Mouse (Mus musculus) lung, embryonic 15.5 days (tissue): Measurements from ENCODE around the gene Krtap5-4. TPM values are rescaled to one million over a fixed set of nuclear protein-coding genes. Genes with fewer than 3 reads are reported as not detected.
"Not testable (repeated sequence)": the region's sequence is repeated elsewhere in the genome, so short reads cannot be mapped to it uniquely, and the experiment has no call there.

Experiments
- ATAC-seq: fragments of 200-750 bp; cut with Nextera tagmentation; 2 replicates; pipeline ENCODE4 v1.8.0; 2017; ENCODE audit warnings: moderate number of reproducible peaks, borderline replicate concordance; ENCODE audit not compliant: low FRiP score, low TSS enrichment; ENCODE audit errors: extremely low read depth
- H3K27ac ChIP-seq: fragments of 300-500 bp; sonication (generic); 2 replicates; pipeline ENCODE4 v1.5.1; 2015; ENCODE audit warnings: moderate library complexity, mild to moderate bottlenecking, inconsistent platforms
- H3K27me3 ChIP-seq: fragments of 300-500 bp; sonication (generic); 2 replicates; pipeline ENCODE4 v1.6.1; 2015; ENCODE audit warnings: inconsistent platforms
- H3K36me3 ChIP-seq: fragments of 300-500 bp; sonication (generic); 2 replicates; pipeline ENCODE4 v1.6.1; 2015; ENCODE audit warnings: inconsistent platforms
- H3K4me1 ChIP-seq: fragments of 300-500 bp; sonication (generic); 2 replicates; pipeline ENCODE4 v1.6.1; 2015; ENCODE audit warnings: inconsistent platforms
- H3K4me2 ChIP-seq: fragments of 300-500 bp; sonication (generic); 2 replicates; pipeline ENCODE4 v1.6.1; 2015; ENCODE audit warnings: inconsistent platforms, mild to moderate bottlenecking, moderate library complexity
- H3K4me3 ChIP-seq: fragments of 300-500 bp; sonication (generic); 2 replicates; pipeline ENCODE4 v1.5.1; 2015; ENCODE audit warnings: mild to moderate bottlenecking, inconsistent platforms
- H3K9ac ChIP-seq: fragments of 300-500 bp; sonication (generic); 2 replicates; pipeline ENCODE4 v1.6.1; 2015; ENCODE audit warnings: inconsistent platforms
- H3K9me3 ChIP-seq: fragments of 300-500 bp; sonication (generic); 2 replicates; pipeline ENCODE4 v1.6.1; 2016; ENCODE audit warnings: inconsistent platforms
- WGBS: fragments of 180-500 bp; shearing (Covaris S2); methylation state at CpG from one replicate; pipeline ENCODE4 v1.1.7; 2015; 5-methylcytosine and 5-hydroxymethylcytosine counted together
- polyA plus RNA-seq: library from polyadenylated mRNA; unstranded; fragments of >200 nt; fragmentation: Nextera tagmentation; extraction: Ambion mirVana; gene quantifications from 2 replicates; pipeline ENCODE4 v1.2.1, GENCODE M21; 2015

Gene Krtap5-4
- not detected in 2 replicates for polyA plus RNA-seq

GRCm38 (mm10) chr7:142303249-142303648, at the start of gene Krtap5-4:
Krtap5-4 (plus strand) TSS chr7:142303549.
- no peaks in the 10 kb centered on the region; the same call in 1 of the 2 replicates for H3K27me3 ChIP-seq
- H3K4me2 ChIP-seq: no peak within 1 kb of the TSS
- no peak within 1 kb of the TSS for H3K27ac ChIP-seq
- H3K36me3 ChIP-seq: no peaks in the 10 kb centered on the region
- no peak within 1 kb of the TSS for H3K4me3 ChIP-seq
- 19% methylated on average over 3 of the region's 3 CpGs for WGBS
- H3K9me3 ChIP-seq: no peaks in the 10 kb centered on the region
- no peak for ATAC-seq
- H3K4me1 ChIP-seq: no peaks in the 10 kb centered on the region
- H3K9ac ChIP-seq: no peak within 1 kb of the TSS

- Histone ChIP-seq H3K27ac (no peak overlapping the region), H3K4me1 (no peaks in the 10 kb centered on the region), H3K4me3 (no peak overlapping the region), H3K4me2 (no peak overlapping the region), H3K9ac (no peak overlapping the region), H3K27me3 (no peaks in the 10 kb centered on the region), H3K9me3 (no peaks in the 10 kb centered on the region), H3K36me3 (no peaks in the 10 kb centered on the region)
- ATAC-seq: no peak
- 0% methylated on average over 2 of the region's 2 CpGs for WGBS
Measured at GRCm38 (mm10) chr7:142255517-142255916, 47.8 kb upstream of the Krtap5-4 start.

- not testable (repeated sequence) for H3K36me3 ChIP-seq, ATAC-seq, H3K27ac ChIP-seq, H3K9me3 ChIP-seq, H3K4me3 ChIP-seq, H3K9ac ChIP-seq, H3K27me3 ChIP-seq, H3K4me1 ChIP-seq, H3K4me2 ChIP-seq
- 41% methylated on average over 1 of the region's 1 CpGs for WGBS
Measured at GRCm38 (mm10) chr7:142258254-142258653, 45.1 kb upstream of the Krtap5-4 start, which contains the start of gene Gm2431. Gm2431 (minus strand) TSS chr7:142258354.

- H3K9ac ChIP-seq, ATAC-seq, H3K27me3 ChIP-seq, H3K4me1 ChIP-seq, H3K4me2 ChIP-seq, H3K27ac ChIP-seq, H3K36me3 ChIP-seq, H3K9me3 ChIP-seq, H3K4me3 ChIP-seq: not testable (repeated sequence)
Measured at GRCm38 (mm10) chr7:142274263-142274662, 29.1 kb upstream of the Krtap5-4 start, which contains the start of gene Gm4559. Gm4559 (minus strand) TSS chr7:142274363.

GRCm38 (mm10) chr7:142278183-142278582, 25.2 kb upstream of the Krtap5-4 start:
- H3K4me3 ChIP-seq, H3K27me3 ChIP-seq, H3K27ac ChIP-seq, H3K9ac ChIP-seq, H3K36me3 ChIP-seq, H3K4me1 ChIP-seq, ATAC-seq, H3K9me3 ChIP-seq, H3K4me2 ChIP-seq: not testable (repeated sequence)
- 0% methylated on average over 3 of the region's 3 CpGs for WGBS

GRCm38 (mm10) chr7:142279291-142279690, 24.1 kb upstream of the Krtap5-4 start:
- not testable (repeated sequence) for H3K9ac ChIP-seq, H3K27ac ChIP-seq, ATAC-seq, H3K4me2 ChIP-seq, H3K4me3 ChIP-seq, H3K27me3 ChIP-seq, H3K36me3 ChIP-seq, H3K4me1 ChIP-seq, H3K9me3 ChIP-seq
- WGBS: 96% methylated on average over 1 of the region's 1 CpGs

- not testable (repeated sequence) for H3K36me3 ChIP-seq, H3K27ac ChIP-seq, H3K9me3 ChIP-seq, ATAC-seq, H3K4me3 ChIP-seq, H3K27me3 ChIP-seq, H3K9ac ChIP-seq
- Histone ChIP-seq H3K4me2 (peak overlapping the region; percentile 87; the same call in 1 of the 2 replicates), H3K4me1 (peaks cover 16% of the 10 kb centered on the region)
- 19% methylated on average over 2 of the region's 2 CpGs for WGBS
Measured at GRCm38 (mm10) chr7:142282847-142283246, 20.5 kb upstream of the Krtap5-4 start.

GRCm38 (mm10) chr7:142284023-142284591, 19.2 kb upstream of the Krtap5-4 start:
- H3K4me2 ChIP-seq: peak overlapping the region; percentile 87

GRCm38 (mm10) chr7:142284615-142285080, 18.7 kb upstream of the Krtap5-4 start:
- Histone ChIP-seq H3K9me3 (no peaks in the 10 kb centered on the region), H3K4me2 (peak overlapping the region; percentile 87), H3K27me3 (no peaks in the 10 kb centered on the region), H3K36me3 (no peaks in the 10 kb centered on the region), H3K4me1 (peaks cover 16% of the 10 kb centered on the region), H3K4me3 (peak overlapping the region; percentile 50), H3K9ac (peak overlapping the region; percentile 61), H3K27ac (peak overlapping the region; percentile 92)
- WGBS: 0% methylated on average over 19 of the region's 19 CpGs
- peak; percentile 79 for ATAC-seq

More at GRCm38 (mm10) chr7:142284023-142284591, 19.2 kb upstream of the Krtap5-4 start:
- peak; percentile 84 for ATAC-seq
- Histone ChIP-seq H3K27ac (peak overlapping the region; percentile 92), H3K4me1 (peaks cover 16% of the 10 kb centered on the region), H3K27me3 (no peaks in the 10 kb centered on the region), H3K4me3 (peak overlapping the region; percentile 50), H3K36me3 (no peaks in the 10 kb centered on the region), H3K9ac (peak overlapping the region; percentile 61), H3K9me3 (no peaks in the 10 kb centered on the region)
- WGBS: under 1% methylated on average over 38 of the region's 38 CpGs

GRCm38 (mm10) chr7:142285130-142285835, 18.1 kb upstream of the Krtap5-4 start:
- WGBS: 15% methylated on average over 23 of the region's 23 CpGs
- H3K27me3 ChIP-seq: no peaks in the 10 kb centered on the region
- no peaks in the 10 kb centered on the region for H3K36me3 ChIP-seq
- ATAC-seq: peak; percentile 51; the same call in 1 of the 2 replicates
- no peak overlapping the region; the same call in 1 of the 2 replicates for H3K9ac ChIP-seq
- peak overlapping the region; percentile 87 for H3K4me2 ChIP-seq
- H3K9me3 ChIP-seq: no peaks in the 10 kb centered on the region
- peak overlapping the region; percentile 50 for H3K4me3 ChIP-seq
- H3K4me1 ChIP-seq: peaks cover 16% of the 10 kb centered on the region
- peak overlapping the region; percentile 92; the same call in 1 of the 2 replicates for H3K27ac ChIP-seq

GRCm38 (mm10) chr7:142285910-142286612, 17.3 kb upstream of the Krtap5-4 start:
- not testable (repeated sequence) for H3K9me3 ChIP-seq, H3K4me3 ChIP-seq, ATAC-seq, H3K4me2 ChIP-seq, H3K27me3 ChIP-seq, H3K27ac ChIP-seq, H3K9ac ChIP-seq, H3K36me3 ChIP-seq
- 41% methylated on average over 9 of the region's 9 CpGs for WGBS
- H3K4me1 ChIP-seq: peaks cover 16% of the 10 kb centered on the region

- not testable (repeated sequence) for H3K9me3 ChIP-seq, ATAC-seq
- 0% methylated on average over 2 of the region's 2 CpGs for WGBS
Measured at GRCm38 (mm10) chr7:142293851-142294250, 9.5 kb upstream of the Krtap5-4 start.

More at GRCm38 (mm10) chr7:142293851-142294250, 9.5 kb upstream of the Krtap5-4 start:
- H3K9ac ChIP-seq, H3K27me3 ChIP-seq, H3K4me1 ChIP-seq, H3K36me3 ChIP-seq, H3K4me2 ChIP-seq, H3K4me3 ChIP-seq, H3K27ac ChIP-seq: not testable (repeated sequence)
